Mouse (Mus musculus) bone marrow, adult 2 months (tissue): ENCODE data around the gene Cdh16.

Experiments used
- CTCF ChIP-seq: fragments of 200-500 bp; IDR thresholded peaks from 2 replicates; pipeline ENCODE4 v1.5.1; 2011; ENCODE audit warnings: low read length, control low read depth; ENCODE audit not compliant: control insufficient read depth, insufficient read depth
- POLR2A ChIP-seq: fragments of 200-500 bp; IDR thresholded peaks from 2 replicates; pipeline ENCODE4 v1.6.1; 2011; ENCODE audit warnings: low read depth, mild to moderate bottlenecking, control low read depth, low read length, borderline replicate concordance; ENCODE audit not compliant: control insufficient read depth

DNA sequence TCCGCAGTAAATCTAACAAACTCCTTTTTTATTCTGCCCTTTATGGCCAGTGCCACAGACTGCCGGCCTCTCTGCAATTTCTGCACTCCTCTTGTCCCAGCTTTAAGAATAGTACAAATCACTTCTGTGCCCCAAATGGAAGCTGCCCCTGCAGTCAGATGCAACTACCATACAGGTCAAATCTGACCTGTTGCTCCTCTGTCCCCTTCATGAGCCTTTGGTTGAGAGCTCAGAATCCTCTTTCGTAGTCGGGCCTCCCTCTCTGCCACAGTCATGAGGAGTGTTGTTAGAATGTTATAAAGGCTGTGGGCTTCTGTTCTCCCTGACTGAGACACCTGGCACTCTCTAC, 21.0 kb downstream of the Cdh16 start:
- TF ChIP-seq CTCF (no peak), POLR2A (no peak)
